Mouse (Mus musculus) heart, postnatal 25 days (tissue): ENCODE results near the gene Gabbr2. TPM values are rescaled to one million over a fixed set of nuclear protein-coding genes. Genes with fewer than 3 reads are reported as not detected.

Experiments
- DNase-seq: peaks from one replicate; pipeline ENCODE4 v3.0.0; 2022; ENCODE audit warnings: low spot score
- intact Hi-C: fragments of 180-260 bp; cut with DNase I; formaldehyde crosslinking; loops from one replicate; pipeline ENCODE4 v1.15.1; 2025
- total RNA-seq, 2 experiments: library from RNA; stranded (reverse); gene quantifications; 2 replicates each; pipeline ENCODE4 v1.2.3; 2021

Gabbr2 gene
- total RNA-seq, 2 experiments from 2014 or later, result 0.11 TPM; not detected in 1

- intact Hi-C loops, result no loop called here
- no peak for DNase-seq
These were observed 58.1 kb downstream of the Gabbr2 start for GRCm38 (mm10) chr4:46933590-46933989.

DNA sequence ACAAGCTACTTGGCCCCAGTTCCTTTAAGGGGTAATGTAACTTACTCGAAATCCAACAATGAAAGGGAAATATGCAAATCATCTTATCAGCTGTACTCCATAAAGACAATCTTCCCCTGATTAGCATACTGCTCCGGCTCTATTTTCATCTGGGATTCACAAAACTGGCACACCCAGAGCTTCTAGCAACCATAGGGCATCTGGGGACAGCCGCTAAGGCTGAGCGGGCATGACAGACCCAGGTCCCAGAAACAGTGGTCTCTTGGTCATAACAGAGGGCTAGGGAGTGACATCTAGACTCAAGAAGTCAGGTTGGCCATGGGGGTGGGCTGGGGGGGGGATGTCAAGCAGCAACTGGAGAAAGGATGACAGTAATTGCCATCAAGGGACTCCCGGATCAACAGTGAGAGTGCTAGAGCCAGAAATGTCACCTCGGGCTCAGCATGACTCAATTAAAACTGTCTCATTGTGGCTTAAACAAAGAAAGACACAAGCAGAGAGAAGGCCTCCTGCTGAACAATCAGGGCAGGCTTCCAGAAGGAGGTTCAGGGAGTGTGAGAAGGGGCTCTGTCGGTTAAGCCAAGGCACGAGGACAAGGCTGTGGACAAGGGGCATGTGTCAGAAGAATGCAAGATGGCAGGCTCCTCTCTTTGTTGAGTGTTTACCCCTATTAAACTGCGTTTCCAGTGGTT is 59.8 kb downstream of the Gabbr2 start:
- intact Hi-C loops, result no loop called here
- no peak for DNase-seq

DNA sequence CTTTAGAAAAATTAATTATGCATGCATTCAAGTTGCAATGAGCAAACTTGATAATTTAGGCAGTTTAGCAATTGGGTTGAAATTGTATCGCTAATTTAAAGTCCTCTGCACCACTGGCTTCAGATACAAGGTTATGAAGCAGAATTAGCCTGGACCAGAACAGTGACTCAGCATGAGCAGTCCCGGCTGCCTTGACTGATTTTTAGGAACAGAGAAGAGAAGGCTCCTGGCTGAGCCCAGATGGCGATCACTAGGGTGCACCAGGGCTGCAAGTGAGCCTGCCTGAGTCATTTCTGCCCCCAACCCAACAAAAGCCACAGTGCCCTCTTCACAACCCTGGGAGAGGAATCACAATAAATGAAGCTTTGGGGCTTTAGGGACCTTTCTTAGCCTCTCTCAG is 63.6 kb downstream of the Gabbr2 start:
- DNase-seq, result no peak
- intact Hi-C loops, result no loop called here

- intact Hi-C loops, result no loop called here
- DNase-seq, result no peak
These were observed 72.5 kb downstream of the Gabbr2 start for GRCm38 (mm10) chr4:46919144-46919543.

DNA sequence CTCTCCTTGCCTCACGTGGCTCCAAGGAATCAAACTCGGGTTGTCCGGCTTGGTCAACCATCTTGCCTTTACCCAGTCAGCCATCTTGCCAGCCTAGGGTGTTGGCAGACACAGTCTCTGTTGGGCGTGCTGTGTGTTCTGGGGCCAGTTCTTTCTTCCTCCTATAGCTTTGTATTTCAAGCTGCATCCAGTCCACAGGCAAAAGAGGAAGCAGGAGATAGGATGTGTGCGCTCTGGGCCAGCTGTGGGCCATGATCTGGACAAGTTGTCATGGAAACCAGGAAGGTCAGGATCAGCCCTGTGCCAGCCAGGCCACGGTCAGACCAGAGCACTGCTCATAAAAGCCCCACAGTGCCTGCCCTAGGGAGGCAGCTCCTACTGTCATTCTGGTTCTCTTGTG is 74.9 kb downstream of the Gabbr2 start:
- intact Hi-C loops, result no loop called here
- no peak for DNase-seq

GRCm38 (mm10) chr4:46915934-46916333 is 75.7 kb downstream of the Gabbr2 start:
- intact Hi-C loops, result no loop called here
- no peak for DNase-seq

- intact Hi-C loops, result no loop called here
- no peak for DNase-seq
These were observed 76.2 kb downstream of the Gabbr2 start for GRCm38 (mm10) chr4:46915476-46915875.

DNA sequence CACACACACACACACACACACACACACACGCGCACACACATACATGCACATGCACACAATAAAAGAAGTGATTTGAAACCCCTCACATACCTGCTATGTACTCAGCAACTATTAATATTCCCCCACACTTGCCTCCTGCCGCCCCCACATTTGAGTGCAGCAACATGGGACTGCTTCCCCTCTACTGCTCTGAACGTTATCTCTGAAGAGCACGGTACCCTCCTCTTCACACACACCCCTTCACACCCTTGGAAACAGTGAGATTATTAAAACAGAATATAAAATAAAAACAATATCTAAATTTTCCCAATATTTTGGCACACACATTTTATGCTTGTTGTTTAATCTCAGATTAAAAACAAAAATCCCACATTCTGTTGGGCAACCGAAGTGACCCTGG is 77.1 kb downstream of the Gabbr2 start:
- intact Hi-C loops, result no loop called here
- DNase-seq, result no peak

DNA sequence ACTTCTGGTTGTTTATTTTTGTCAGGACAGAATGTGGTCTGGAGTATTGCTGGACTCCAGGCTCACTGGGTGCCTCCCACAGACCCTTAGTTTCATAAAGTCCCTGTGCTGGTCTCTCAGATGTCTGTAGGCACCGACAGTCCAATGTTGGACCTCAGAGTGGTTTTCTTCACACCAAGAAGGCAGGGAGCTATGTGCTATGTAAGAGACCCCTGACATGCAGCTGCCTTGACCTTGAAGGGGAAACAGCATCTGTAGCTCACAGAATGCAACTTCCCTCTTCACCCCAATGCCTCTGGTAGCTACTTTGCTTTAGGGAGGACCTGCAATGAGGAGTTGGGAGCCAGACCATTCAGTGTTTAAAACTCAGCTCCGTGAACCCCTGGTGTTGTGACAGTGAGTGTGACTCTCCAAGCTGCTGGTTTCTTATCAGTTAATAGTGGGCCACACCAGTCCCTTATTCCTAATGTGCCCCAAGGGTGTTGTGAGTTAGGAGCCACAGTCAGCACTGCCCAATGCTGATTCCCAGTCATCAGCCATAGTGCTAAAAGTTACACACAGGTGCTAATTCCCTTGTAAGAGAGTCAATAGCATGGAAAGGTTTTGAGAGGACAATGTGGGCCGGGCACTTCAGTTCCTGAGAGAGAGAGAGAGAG is 85.5 kb downstream of the Gabbr2 start:
- no peak for DNase-seq
- intact Hi-C loops, result no loop called here

DNA sequence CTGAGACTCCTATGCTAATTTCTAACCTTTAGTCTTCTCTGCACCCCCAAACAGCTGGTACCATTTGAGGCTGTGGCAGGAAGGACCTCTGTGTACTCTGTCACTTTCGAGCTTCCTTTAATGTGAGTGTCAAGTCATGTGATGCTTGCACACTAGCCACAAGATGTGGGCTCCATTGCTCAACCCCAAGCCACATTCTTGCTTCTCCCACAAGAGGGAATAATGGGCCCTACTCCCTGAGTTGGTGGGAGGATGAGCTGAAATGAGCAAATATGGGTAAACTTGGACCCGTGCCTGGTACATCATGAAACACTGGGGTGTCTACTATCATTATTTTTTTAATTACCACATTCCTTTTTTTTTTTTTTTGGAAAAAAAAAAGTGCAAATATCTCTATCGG is 86.5 kb downstream of the Gabbr2 start:
- no peak for DNase-seq
- intact Hi-C loops, result no loop called here

- no peak for DNase-seq
- intact Hi-C loops, result no loop called here
These were observed 87.5 kb downstream of the Gabbr2 start for GRCm38 (mm10) chr4:46904129-46904528.

DNA sequence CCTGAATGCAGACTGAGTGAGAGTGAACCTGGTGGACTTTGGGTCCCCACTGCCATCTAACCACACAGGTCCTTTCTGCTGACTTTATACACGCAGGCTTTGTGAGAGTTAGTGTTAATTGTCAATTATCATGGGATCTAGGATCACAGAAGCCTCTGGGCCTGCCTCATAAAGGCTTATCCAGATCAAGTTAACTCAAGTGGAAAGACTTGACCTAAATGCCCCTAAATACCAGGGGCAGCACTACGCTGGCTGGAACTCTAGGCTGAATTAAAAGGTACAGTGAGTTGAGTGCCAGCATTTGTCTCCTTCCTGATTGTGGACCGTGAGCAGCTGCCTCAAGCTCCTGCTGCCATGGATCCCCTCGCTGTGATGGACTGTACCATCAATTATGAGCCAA is 93.1 kb downstream of the Gabbr2 start:
- intact Hi-C loops, result no loop called here

GRCm38 (mm10) chr4:46897634-46898399 is 93.9 kb downstream of the Gabbr2 start:
- intact Hi-C loops, result no loop called here
- no peak for DNase-seq

More for the DNA sequence above, 93.1 kb downstream of the Gabbr2 start:
- DNase-seq, result no peak

GRCm38 (mm10) chr4:46894144-46894543 is 97.5 kb downstream of the Gabbr2 start:
- intact Hi-C loops, result no loop called here
- no peak for DNase-seq

GRCm38 (mm10) chr4:46889175-46889574 is 102.5 kb downstream of the Gabbr2 start:
- intact Hi-C loops, result no loop called here
- no peak for DNase-seq

DNA sequence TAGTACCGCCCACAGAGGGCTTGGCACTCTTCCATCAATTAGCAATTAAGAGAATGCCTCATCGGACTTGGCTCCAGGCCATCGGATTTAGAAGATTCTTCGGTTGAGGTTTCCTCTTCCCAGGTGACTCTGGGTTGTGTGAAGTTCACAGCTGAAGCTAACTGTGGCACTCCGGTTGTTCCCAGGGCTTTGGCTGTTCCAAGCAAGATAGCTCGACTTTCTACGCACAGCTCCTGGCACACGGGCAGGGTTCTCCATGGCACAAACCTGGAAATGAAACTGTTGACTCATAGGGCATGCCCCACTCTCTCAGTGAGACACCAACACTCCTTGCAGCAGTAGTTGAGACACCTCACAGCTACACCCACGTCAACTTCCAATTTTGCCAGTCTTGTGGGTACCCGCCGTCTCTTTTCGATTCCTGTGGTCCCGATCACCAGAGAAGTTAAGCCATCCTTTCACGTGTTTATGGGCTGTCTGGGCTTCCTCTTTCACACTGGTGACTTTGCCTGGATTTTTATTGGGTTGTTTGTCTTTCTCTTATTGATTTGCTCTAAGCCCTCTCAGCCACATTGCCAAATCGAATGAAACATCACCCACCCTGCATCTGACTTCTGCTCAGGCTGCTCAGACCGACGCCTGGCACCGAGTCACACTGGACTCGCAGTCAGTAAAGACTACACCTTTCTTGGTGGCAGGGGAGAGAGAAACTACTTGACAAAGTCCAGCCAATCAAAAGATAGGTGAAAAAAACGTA is 105.9 kb downstream of the Gabbr2 start:
- DNase-seq, result no peak
- intact Hi-C loops, result no loop called here

GRCm38 (mm10) chr4:46884132-46884531 is 107.5 kb downstream of the Gabbr2 start:
- DNase-seq, result no peak

DNA sequence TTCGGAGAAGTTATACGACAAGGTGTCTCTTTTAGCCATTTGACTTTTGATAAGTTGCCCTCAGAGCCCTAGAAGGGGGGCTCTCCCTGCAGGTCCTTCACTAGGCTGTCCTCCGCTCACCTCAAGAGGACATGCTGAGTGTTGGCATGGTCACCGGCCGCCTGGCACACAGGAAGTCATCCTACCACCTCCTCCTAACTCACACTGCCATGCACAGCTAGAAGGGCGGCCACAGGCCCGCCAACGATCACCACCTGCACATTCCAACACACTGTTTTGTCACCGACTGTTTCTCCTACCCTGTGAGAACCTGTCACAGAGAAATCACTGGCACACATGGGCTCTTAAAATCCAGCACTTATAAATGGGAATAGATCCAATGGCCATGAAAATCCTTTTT is 108.1 kb downstream of the Gabbr2 start:
- DNase-seq, result no peak
- intact Hi-C loops, result no loop called here

More at GRCm38 (mm10) chr4:46884132-46884531, 107.5 kb downstream of the Gabbr2 start:
- intact Hi-C loops, result no loop called here

- DNase-seq, result no peak
- intact Hi-C loops, result no loop called here
These were observed 108.6 kb downstream of the Gabbr2 start for GRCm38 (mm10) chr4:46883047-46883446.

- DNase-seq, result no peak
- intact Hi-C loops, result no loop called here
These were observed 110.4 kb downstream of the Gabbr2 start for GRCm38 (mm10) chr4:46881271-46881670.
